Mouse (Mus musculus) bone marrow, adult 2 months (tissue): ENCODE measurements around the gene Rarg. TPM values are rescaled to one million over a fixed set of nuclear protein-coding genes. Genes with fewer than 3 reads are reported as not detected.

Source experiments
- H3K27ac ChIP-seq: fragments of 200-500 bp; 2 replicates; pipeline ENCODE4 v1.5.1; 2012; ENCODE audit warnings: low read depth, mild to moderate bottlenecking, control low read depth, inconsistent platforms, low read length; ENCODE audit not compliant: control insufficient read depth, poor library complexity, insufficient read depth
- H3K4me1 ChIP-seq: fragments of 200-500 bp; 2 replicates; pipeline ENCODE4 v1.6.1; 2011; ENCODE audit warnings: low read length; ENCODE audit not compliant: control insufficient read depth, insufficient read depth
- H3K4me3 ChIP-seq: fragments of 200-500 bp; replicated peaks from 2 replicates; pipeline ENCODE3; 2011; ENCODE audit warnings: mild to moderate bottlenecking, low read depth, low read length, control low read depth; ENCODE audit not compliant: control insufficient read depth
- CTCF ChIP-seq: fragments of 200-500 bp; IDR thresholded peaks from 2 replicates; pipeline ENCODE4 v1.5.1; 2011; ENCODE audit warnings: low read length, control low read depth; ENCODE audit not compliant: control insufficient read depth, insufficient read depth
- POLR2A ChIP-seq: fragments of 200-500 bp; IDR thresholded peaks from 2 replicates; pipeline ENCODE4 v1.6.1; 2011; ENCODE audit warnings: low read depth, mild to moderate bottlenecking, control low read depth, low read length, borderline replicate concordance; ENCODE audit not compliant: control insufficient read depth
- WGBS: fragments of 180-500 bp; shearing (Covaris S2); methylation state at CpG from one replicate; pipeline ENCODE4 v1.1.7; 2018; 5-methylcytosine and 5-hydroxymethylcytosine counted together
- polyA plus RNA-seq: library from polyadenylated mRNA; stranded (reverse); fragments of >200 nt; gene quantifications from 2 replicates; pipeline ENCODE4 v1.2.4, GENCODE M21; 2011; ENCODE audit warnings: low replicate concordance; ENCODE audit not compliant: missing spikeins, insufficient read depth, insufficient read length

Rarg gene
- polyA plus RNA-seq, 1 experiment = 36.3 TPM

DNA sequence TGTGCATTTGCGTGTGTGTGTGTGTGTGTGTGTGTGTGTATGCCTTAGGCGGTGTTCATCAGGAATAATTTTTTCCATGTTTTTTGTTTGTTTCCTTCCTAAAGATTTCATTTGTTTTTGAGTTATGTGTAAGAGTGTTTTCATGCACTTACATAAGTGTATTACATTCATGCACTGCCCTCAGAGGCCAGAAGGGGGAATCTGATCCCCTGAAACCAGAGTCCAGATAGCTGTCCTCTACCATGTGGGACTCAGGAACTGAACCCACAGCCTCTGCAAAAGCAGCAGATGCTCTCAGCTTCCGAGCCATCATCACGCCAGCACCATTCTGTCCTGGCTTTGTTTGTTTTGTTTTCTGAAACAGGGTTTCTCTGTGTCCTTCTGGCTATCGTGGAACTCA, 8.2 kb upstream of the Rarg start:
- Histone ChIP-seq H3K4me1 (no peaks in the 10 kb centered on the region), H3K4me3 (no peak overlapping the region), H3K27ac (no peak overlapping the region)
- TF ChIP-seq CTCF (no peak), POLR2A (no peak)
- WGBS = 81% methylated on average over 5 of the region's 5 CpGs

DNA sequence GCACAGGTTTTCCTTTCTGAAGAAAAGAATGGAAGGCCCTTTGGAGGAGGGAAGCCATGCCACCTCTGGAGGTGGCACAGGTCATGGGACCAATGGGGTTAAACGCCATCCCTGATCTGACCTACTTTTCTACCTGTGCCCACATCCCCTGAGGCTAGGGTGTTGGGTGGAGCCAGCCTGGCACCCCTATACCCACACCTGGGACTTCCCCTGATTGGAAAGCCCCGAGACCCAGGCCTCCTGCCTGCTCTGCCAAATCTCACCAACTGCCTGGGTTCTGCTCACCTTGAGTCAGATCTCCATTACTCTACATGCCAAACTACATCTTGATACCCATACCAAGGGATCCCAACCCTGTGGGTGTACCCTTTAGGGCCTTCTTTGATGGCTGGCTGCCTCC, 5.7 kb upstream of the Rarg start:
- Histone ChIP-seq H3K4me1 (no peaks in the 10 kb centered on the region), H3K4me3 (no peak overlapping the region), H3K27ac (no peak overlapping the region)
- no peak for TF ChIP-seq CTCF
- no peak for TF ChIP-seq POLR2A
- 62% methylated on average over 2 of the region's 2 CpGs for WGBS

DNA sequence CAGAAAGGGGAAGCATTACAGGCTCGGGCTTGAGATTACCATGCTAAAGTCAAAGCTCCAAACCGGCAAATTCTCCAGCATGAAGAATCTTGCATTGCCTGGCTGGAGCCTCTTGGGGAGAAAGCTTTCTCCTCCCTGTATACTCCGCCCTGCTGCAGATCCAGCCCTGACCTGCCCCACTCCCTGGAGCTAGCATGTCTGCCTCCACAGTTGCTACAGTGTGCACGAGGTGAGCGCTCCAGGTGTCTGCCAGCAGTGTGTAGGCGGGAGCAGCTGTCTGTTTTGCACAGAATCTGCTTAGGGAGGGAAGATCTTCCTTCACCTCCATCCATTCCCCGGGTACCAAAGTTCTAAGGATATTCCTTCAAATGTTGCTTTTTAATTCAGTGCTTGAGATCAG, 5.3 kb upstream of the Rarg start:
- H3K27ac ChIP-seq = no peak overlapping the region
- H3K4me3 ChIP-seq = no peak overlapping the region
- H3K4me1 ChIP-seq = no peaks in the 10 kb centered on the region
- WGBS = 58% methylated on average over 7 of the region's 7 CpGs
- TF ChIP-seq POLR2A (no peak), CTCF (no peak)

GRCm38 (mm10) chr15:102258581-102259253, 1.4 kb upstream of the Rarg start:
- TF ChIP-seq CTCF (no peak), POLR2A (no peak)
- no peak overlapping the region for H3K4me3 ChIP-seq
- no peaks in the 10 kb centered on the region for H3K4me1 ChIP-seq
- no peak overlapping the region for H3K27ac ChIP-seq
- 77% methylated on average over 11 of the region's 11 CpGs for WGBS

DNA sequence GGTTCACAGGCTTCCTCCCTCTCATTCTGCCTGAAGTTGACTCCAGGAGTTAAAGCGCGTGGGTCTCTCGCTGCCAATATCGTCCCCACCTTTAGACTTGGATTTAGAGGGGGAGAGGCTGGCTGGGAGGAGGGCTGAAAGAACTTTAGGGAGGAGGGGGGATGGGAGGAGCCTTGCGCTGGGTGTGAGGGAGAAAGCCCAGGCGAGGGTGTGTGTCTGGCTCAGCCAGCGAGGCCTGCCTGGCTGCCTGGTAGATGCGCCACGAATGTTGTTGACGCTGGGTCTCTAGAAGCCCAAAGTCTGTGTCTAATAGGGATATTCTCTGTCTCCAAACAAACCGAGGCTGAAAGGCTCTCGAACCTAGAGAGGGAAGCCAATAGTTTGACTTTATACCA, 756 bp upstream of the Rarg start:
- no peak overlapping the region for H3K27ac ChIP-seq
- TF ChIP-seq CTCF (no peak), POLR2A (no peak)
- 51% methylated on average over 12 of the region's 12 CpGs for WGBS
- no peaks in the 10 kb centered on the region for H3K4me1 ChIP-seq
- no peak overlapping the region for H3K4me3 ChIP-seq

GRCm38 (mm10) chr15:102256431-102257201, 701 bp downstream of the Rarg start:
- TF ChIP-seq CTCF = no peak
- no peak for TF ChIP-seq POLR2A
- Histone ChIP-seq H3K4me1 (no peaks in the 10 kb centered on the region), H3K27ac (no peak overlapping the region), H3K4me3 (no peak overlapping the region)
- WGBS = 28% methylated on average over 22 of the region's 22 CpGs

DNA sequence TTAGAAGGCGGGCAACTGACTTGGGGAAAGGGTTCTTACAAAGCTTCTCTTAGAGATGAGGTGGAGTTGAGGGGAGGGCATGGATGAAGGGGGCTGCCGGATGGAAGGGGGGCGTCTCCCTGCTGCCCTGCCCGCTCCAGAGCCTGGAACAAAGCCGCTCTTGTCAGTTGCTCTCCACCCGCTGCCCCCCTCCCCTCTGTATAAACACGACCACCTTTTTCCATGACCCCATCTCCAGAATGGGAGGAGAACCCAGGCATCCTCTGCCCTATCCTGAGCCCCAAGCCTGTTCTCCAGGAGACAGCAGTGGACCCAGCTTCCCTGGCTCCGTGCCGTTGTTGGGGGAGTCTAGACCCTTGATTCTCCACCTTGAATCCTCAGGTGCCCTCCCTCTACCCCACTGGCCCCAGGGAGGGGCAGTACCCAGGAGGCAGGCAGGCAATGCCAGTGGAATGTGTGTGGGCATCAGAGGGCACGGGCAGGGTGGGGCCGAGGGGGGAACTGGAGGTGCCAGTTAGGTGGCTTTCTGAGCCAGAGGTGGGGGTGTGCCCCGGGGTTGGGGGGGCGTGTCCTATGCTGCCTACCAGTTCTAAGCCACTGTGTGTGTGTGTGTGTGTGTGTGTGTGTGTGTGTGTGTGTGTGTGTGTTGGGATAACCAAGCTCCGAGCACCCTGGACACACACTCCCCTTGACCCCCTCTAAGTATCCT, 1.6 kb downstream of the Rarg start:
- WGBS = 69% methylated on average over 14 of the region's 14 CpGs
- Histone ChIP-seq H3K4me1 (no peaks in the 10 kb centered on the region), H3K27ac (no peak overlapping the region), H3K4me3 (no peak overlapping the region)
- no peak for TF ChIP-seq POLR2A
- no peak for TF ChIP-seq CTCF

DNA sequence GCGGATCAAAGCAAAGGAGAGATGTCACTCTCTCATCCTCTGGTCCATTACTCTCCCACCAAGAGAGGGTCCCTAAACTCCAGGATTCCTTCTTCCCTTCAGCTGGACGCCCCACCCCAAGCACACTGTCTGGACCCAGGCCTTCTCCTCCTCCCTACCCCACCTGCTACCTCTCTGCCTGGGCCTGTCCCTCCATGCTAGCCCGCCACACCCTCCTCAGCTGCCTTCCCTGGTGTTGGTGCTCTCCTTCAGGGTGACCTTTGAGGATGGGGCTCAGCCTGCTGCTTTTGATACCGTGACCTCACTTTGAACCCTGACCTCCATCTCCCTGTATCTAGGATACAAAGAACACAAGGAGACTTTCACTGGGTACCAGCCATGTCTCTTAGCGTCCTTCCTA, 6.8 kb downstream of the Rarg start:
- 80% methylated on average over 5 of the region's 5 CpGs for WGBS
- TF ChIP-seq CTCF (no peak), POLR2A (no peak)
- no peaks in the 10 kb centered on the region for H3K4me1 ChIP-seq

More for the DNA sequence above, 6.8 kb downstream of the Rarg start:
- Histone ChIP-seq H3K4me3 (no peak overlapping the region), H3K27ac (no peak overlapping the region)
